Mouse (Mus musculus) spleen, adult 2 months (tissue): ENCODE results near the gene Mprip. TPM values are rescaled to one million over a fixed set of nuclear protein-coding genes. Genes with fewer than 3 reads are reported as not detected.

Source experiments
- DNase-seq, 2 experiments: peaks; one replicate each; pipeline versions ENCODE4 v3.0.0 to v3.0.0-alpha.2; 2012 to 2021; ENCODE audit warnings: low spot score in 2 of 2, low read depth in 1 of 2
- H3K27ac ChIP-seq: fragments of 200-500 bp; 2 replicates; pipeline ENCODE4 v1.5.1; 2012; ENCODE audit warnings: low read length, inconsistent platforms; ENCODE audit not compliant: insufficient read depth
- H3K27me3 ChIP-seq: fragments of 200-500 bp; 2 replicates; pipeline ENCODE4 v1.6.1; 2012; ENCODE audit warnings: mild to moderate bottlenecking, moderate library complexity, low read length, inconsistent platforms; ENCODE audit not compliant: control insufficient read depth, insufficient read depth
- H3K36me3 ChIP-seq: fragments of 200-500 bp; 2 replicates; pipeline ENCODE4 v1.6.1; 2012; ENCODE audit warnings: mild to moderate bottlenecking, low read length, inconsistent platforms; ENCODE audit not compliant: control insufficient read depth, insufficient read depth
- H3K4me1 ChIP-seq: fragments of 200-500 bp; 2 replicates; pipeline ENCODE4 v1.6.1; 2011; ENCODE audit warnings: inconsistent platforms; ENCODE audit not compliant: control insufficient read depth, insufficient read depth, insufficient read length
- H3K4me3 ChIP-seq: fragments of 200-500 bp; 2 replicates; pipeline ENCODE4 v1.5.1; 2011; ENCODE audit warnings: mild to moderate bottlenecking, inconsistent platforms; ENCODE audit not compliant: insufficient read depth, insufficient read length; ENCODE audit errors: extremely low read depth
- CTCF ChIP-seq: fragments of 200-500 bp; IDR thresholded peaks from 2 replicates; pipeline ENCODE4 v1.5.1; 2011; ENCODE audit warnings: mild to moderate bottlenecking, inconsistent platforms; ENCODE audit not compliant: insufficient read depth, insufficient read length, insufficient replicate concordance; ENCODE audit errors: extremely low read depth
- POLR2A ChIP-seq: fragments of 200-500 bp; IDR thresholded peaks from 2 replicates; pipeline ENCODE4 v1.6.1; 2011; ENCODE audit warnings: low read depth, low read length, inconsistent platforms
- WGBS: fragments of 180-500 bp; shearing (Covaris S2); methylation state at CpG from one replicate; pipeline ENCODE4 v1.1.7; 2018; 5-methylcytosine and 5-hydroxymethylcytosine counted together
- polyA plus RNA-seq: library from polyadenylated mRNA; depleted of rRNA; stranded (reverse); fragments of >200 nt; gene quantifications from 2 replicates; pipeline ENCODE4 v1.2.3, GENCODE M21; 2012

Mprip gene
- polyA plus RNA-seq, 1 experiment, result 55.4 TPM

DNA sequence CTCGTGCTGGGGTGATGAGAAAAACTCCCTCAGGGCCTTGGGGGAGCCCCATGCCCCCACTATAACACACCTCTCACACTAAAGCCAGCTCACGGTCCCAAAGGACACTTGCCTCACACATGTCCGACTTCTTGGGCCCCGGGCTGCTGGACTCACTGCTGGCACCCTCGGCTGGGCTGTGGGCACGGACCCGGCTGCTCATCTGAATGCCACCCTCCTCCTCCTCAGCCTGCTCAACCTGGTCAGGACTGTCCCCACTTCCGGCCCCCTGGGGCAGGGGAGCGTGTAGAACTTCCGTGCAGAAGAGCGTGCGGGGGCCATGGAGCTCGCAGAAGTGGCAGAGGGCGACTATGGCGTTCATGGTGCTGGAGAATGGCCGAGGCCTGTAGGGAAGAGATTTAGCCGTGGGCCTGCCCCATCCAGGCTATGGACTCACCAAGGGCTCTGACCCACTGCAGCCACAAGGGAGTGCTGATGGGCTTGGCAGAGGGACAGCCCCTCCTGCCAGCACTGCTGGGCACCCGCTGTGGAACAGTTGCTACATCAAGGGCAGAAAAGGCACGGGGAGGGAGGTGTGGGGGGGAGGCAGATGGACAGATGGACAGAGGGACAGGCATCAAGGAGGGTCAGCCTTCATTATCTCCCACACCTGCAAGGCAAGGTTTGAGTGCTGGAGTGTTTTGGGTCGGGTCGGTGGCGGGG is 143.5 kb downstream of the Mprip start:
- no peak overlapping the region for H3K4me3 ChIP-seq

DNA sequence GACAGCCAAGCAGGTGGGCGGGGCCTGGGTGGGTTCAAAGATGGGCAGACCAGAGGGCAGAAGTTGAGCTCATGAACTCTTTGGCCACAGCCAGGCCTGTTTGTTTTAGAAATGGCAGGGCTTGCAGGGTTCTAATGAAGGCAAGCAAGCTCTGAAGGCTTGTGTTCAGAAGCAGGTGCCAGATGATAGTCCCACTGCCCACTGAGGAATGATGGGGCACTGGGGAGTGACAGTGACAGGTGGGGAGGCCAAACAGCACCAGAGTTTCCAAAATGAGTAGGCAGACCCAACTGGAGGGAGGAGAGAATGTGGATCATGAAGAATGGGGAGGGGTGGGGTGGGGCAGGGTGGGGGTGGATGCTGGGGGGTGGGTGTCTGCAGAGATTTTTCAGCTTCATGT is 144.2 kb downstream of the Mprip start:
- no peak for TF ChIP-seq CTCF
- TF ChIP-seq POLR2A, result no peak
- WGBS, result 86% methylated on average over 1 of the region's 1 CpGs
- DNase-seq, result no peak
- no peak overlapping the region for H3K4me3 ChIP-seq
- H3K36me3 ChIP-seq, result peaks cover 64% of the 10 kb centered on the region
- no peak overlapping the region for H3K27ac ChIP-seq
- peaks cover 4% of the 10 kb centered on the region; the same call in 1 of the 2 replicates for H3K4me1 ChIP-seq
- no peaks in the 10 kb centered on the region for H3K27me3 ChIP-seq

More for the DNA sequence above, 143.5 kb downstream of the Mprip start:
- Histone ChIP-seq H3K27me3 (no peaks in the 10 kb centered on the region), H3K4me1 (peaks cover 4% of the 10 kb centered on the region; the same call in 1 of the 2 replicates), H3K27ac (no peak overlapping the region), H3K36me3 (peaks cover 70% of the 10 kb centered on the region)
- TF ChIP-seq CTCF (no peak), POLR2A (no peak)
- DNase-seq, result no peak
- WGBS, result 92% methylated on average over 22 of the region's 22 CpGs

DNA sequence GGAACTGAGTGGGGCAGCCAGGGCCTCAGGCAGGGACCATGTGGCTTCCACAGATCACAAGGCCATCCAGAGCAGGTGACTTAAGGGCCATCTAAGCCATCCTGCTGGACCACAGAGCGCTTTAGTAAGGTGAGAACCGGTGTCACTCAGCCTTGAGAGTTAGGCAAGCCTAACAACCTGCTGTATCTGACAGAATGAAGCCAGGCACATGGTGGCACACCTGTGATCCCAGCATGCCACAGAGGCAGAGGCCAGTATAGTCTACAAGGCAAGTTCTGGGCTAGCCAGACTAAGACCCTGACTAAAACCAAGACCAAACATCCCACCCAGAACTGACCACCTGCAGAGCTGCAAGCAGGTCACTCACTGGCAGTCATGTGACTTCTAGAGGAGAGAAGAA is 144.6 kb downstream of the Mprip start:
- Histone ChIP-seq H3K4me3 (no peak overlapping the region), H3K27ac (no peak overlapping the region), H3K4me1 (peaks cover 4% of the 10 kb centered on the region; the same call in 1 of the 2 replicates), H3K27me3 (no peaks in the 10 kb centered on the region), H3K36me3 (peaks cover 60% of the 10 kb centered on the region)
- TF ChIP-seq CTCF, result no peak
- no peak for TF ChIP-seq POLR2A
- 100% methylated on average over 2 of the region's 2 CpGs for WGBS
- no peak for DNase-seq

DNA sequence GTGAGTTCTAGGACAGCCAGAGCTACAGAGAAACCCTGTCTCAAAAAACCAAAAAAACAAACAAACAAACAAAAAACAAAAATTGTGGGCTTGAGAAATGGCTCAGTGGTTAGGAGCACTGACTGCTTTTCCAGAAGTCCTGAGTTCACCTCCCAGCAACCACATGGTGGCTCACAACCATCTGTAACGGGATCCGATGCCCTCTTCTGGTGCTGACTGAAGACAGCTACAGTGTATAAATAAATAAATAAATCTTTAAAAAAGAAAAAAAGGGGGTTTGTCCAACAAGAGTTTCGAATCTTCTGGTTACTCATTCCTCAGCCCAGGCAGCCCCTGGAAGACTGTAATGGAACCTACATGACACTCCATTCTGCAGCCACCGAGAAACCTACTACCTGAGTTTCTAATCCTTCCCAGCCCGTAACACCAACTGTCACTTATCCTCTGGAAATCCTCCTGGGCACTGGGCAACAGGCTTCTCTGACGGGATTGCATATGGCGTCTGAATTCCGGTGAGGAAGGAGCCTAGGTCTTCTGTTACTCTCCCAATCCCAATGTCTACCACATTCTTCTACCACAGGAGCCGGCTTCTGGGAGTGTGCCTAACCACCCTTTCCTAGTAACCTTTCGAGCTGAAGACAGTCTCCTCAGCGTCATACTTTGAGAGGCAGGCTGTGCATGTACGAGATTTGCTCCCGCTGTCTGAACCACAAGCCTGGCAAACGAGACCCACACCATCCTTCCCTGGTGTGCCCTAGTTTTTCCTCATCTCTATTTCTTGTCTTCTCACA is 147.3 kb downstream of the Mprip start:
- peaks cover 6% of the 10 kb centered on the region; the same call in 1 of the 2 replicates for H3K4me1 ChIP-seq
- TF ChIP-seq POLR2A (no peak), CTCF (no peak)
- DNase-seq, result no peak
- 71% methylated on average over 14 of the region's 14 CpGs for WGBS
- H3K4me3 ChIP-seq, result peak overlapping the region; percentile 83; the same call in 1 of the 2 replicates
- peak overlapping the region; percentile 19; the same call in 1 of the 2 replicates for H3K27ac ChIP-seq
- peaks cover 36% of the 10 kb centered on the region for H3K36me3 ChIP-seq
- H3K27me3 ChIP-seq, result no peaks in the 10 kb centered on the region

DNA sequence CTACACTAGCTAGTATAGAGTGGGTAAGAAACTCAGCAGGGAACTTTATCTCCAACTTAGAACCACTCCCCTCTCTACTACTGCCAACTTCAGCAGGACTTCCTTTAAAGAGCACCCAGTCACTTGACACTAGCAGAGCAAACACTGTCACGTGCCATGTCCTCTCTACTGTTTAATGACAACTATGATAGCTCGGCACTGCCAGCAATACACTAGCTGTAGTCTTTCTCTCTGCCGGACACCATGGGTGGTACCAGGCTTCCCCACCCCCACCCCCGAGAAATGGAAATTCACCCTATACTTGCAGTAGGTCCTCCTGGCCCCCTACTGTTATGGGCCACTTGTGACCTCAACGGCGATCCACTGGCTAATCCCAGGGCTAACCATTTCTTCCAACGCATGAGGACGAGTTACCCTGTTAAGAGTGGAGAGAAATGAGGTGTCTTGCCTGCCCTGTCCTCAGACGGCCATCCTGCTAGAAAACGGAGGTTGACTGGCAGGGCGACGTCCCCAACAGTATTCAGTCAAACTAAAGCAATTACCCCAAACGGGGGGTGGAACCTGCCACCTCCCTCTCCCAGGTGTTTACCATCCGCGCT is 148.1 kb downstream of the Mprip start:
- TF ChIP-seq POLR2A (no peak), CTCF (no peak)
- H3K27ac ChIP-seq, result peak overlapping the region; percentile 99
- H3K36me3 ChIP-seq, result peaks cover 31% of the 10 kb centered on the region
- peak overlapping the region; percentile 83 for H3K4me3 ChIP-seq
- peaks cover 6% of the 10 kb centered on the region; the same call in 1 of the 2 replicates for H3K4me1 ChIP-seq
- peak; percentile 24 to 68 for DNase-seq
- under 1% methylated on average over 15 of the region's 15 CpGs for WGBS
- no peaks in the 10 kb centered on the region for H3K27me3 ChIP-seq

DNA sequence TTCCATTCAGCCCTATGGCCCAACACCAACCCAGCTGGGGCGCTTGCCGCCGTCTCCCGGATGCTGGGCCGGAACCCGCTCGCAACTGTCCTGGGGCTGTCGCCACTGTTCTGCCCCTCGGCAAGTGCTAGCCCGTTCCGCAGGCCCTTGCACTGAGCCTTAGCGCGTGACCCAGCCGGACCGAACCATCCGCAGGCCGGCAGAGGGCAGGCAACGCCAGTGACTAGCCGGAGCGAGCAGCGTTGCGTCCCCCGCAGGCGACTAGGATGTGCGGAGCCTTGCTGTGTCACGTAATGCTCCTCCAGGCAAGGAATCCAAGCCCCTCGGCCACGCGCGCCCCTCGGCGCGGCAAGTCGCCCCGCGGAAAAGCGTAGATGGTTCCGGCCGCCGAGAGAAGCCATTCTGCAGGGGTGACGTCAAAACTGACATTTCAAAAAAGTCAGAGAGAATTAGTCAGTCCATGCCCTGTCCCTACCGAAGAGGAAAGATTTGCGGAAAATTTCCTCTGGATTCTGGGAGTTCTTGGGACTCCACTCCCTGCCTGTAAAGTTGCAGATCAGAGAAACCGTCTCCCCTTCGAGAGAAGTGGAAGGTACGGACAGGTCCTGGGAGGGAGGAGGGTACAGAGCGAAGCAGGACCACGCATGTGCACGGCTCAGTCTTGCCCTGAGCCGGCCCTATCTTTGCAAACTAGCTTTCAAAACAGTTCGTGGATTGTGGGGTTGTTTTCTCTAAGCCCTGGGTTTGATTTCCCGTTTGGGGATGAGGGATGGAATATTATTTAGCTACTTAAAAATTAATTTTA is 148.8 kb downstream of the Mprip start, which contains the start of gene Flcn:
TSS of gene Flcn (minus strand) at position 347 of the 805 bp plus-strand sequence.
- DNase-seq, result peak; percentile 80 to 89
- under 1% methylated on average over 52 of the region's 52 CpGs for WGBS
- H3K27ac ChIP-seq, result peak within 1 kb of the TSS; percentile 99
- peaks cover 24% of the 10 kb centered on the region for H3K36me3 ChIP-seq
- H3K27me3 ChIP-seq, result no peaks in the 10 kb centered on the region
- H3K4me3 ChIP-seq, result peak within 1 kb of the TSS; percentile 83
- peaks cover 6% of the 10 kb centered on the region; the same call in 1 of the 2 replicates for H3K4me1 ChIP-seq
- TF ChIP-seq CTCF (no peak), POLR2A (peak; percentile 94)
